Mouse (Mus musculus): Measurements from ENCODE around the gene Bmpr2. TPM values are rescaled to one million over a fixed set of nuclear protein-coding genes. Genes with fewer than 3 reads are reported as not detected.

The Bmpr2 gene
- polyA plus RNA-seq, 1 experiment from 2014 or later, result 14.2 TPM

GRCm38 (mm10) chr1:59826583-59826982, 63.4 kb downstream of the Bmpr2 start:
- Histone ChIP-seq H3K27ac (ENCODE audit: low read depth, low read length) (no peak overlapping the region), H3K9me3 (ENCODE audit: control insufficient read depth, low read length) (no peaks in the 10 kb centered on the region), H3K27me3 (ENCODE audit: control insufficient read depth, insufficient read depth, low read length) (no peaks in the 10 kb centered on the region), H3K4me1 (ENCODE audit: control insufficient read depth, insufficient read depth, low read length) (no peaks in the 10 kb centered on the region), H3K36me3 (ENCODE audit: control insufficient read depth, insufficient read depth, low read length) (peaks cover 7% of the 10 kb centered on the region; the same call in 1 of the 2 replicates), H3K4me2 (replicated peaks; ENCODE audit: low read depth, low read length) (no peak overlapping the region), H3K9ac (ENCODE audit: low read depth, low read length) (no peak overlapping the region), H3K4me3 (ENCODE audit: low read length) (no peak overlapping the region)
- 90% methylated on average over 8 of the region's 8 CpGs for WGBS
- no peak for ATAC-seq (ENCODE audit: low FRiP score, low TSS enrichment)

DNA sequence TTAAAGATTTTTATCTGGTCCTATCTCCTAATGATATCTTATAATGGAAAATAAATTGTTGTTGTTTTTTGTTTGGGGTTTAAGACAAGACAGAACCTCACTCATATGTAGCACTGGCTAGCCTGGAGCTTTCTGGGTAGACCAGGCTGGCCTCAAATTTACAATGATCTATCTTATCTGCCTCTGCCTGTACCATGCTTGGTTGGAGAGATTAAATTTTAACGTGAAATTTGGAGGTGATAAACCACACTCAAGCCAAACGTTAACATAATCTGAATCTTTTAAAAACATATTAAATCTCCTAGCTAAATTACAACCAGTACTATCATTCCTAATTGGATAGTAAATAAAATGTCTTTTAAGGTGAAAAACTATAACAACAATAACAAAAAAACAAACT, 66.2 kb downstream of the Bmpr2 start:
- H3K4me2 ChIP-seq (replicated peaks; ENCODE audit: low read depth, low read length), result no peak overlapping the region
- no peak overlapping the region for H3K4me3 ChIP-seq (ENCODE audit: low read length)
- H3K9me3 ChIP-seq (ENCODE audit: control insufficient read depth, low read length), result no peaks in the 10 kb centered on the region
- 0 out of 2 replicates have a peak, but pooled peaks cover 5% of the 10 kb centered on the region for H3K36me3 ChIP-seq (ENCODE audit: control insufficient read depth, insufficient read depth, low read length)
- H3K27me3 ChIP-seq (ENCODE audit: control insufficient read depth, insufficient read depth, low read length), result no peaks in the 10 kb centered on the region
- 73% methylated on average over 2 of the region's 2 CpGs for WGBS
- H3K9ac ChIP-seq (ENCODE audit: low read depth, low read length), result no peak overlapping the region
- H3K27ac ChIP-seq (ENCODE audit: low read depth, low read length), result no peak overlapping the region
- peaks cover 10% of the 10 kb centered on the region; the same call in 1 of the 2 replicates for H3K4me1 ChIP-seq (ENCODE audit: control insufficient read depth, insufficient read depth, low read length)
- ATAC-seq (ENCODE audit: low FRiP score, low TSS enrichment), result no peak

GRCm38 (mm10) chr1:59830194-59830593, 67.0 kb downstream of the Bmpr2 start:
- no peak for ATAC-seq (ENCODE audit: low FRiP score, low TSS enrichment)
- Histone ChIP-seq H3K27me3 (ENCODE audit: control insufficient read depth, insufficient read depth, low read length) (no peaks in the 10 kb centered on the region), H3K4me2 (replicated peaks; ENCODE audit: low read depth, low read length) (no peak overlapping the region), H3K36me3 (ENCODE audit: control insufficient read depth, insufficient read depth, low read length) (0 out of 2 replicates have a peak, but pooled peaks cover 5% of the 10 kb centered on the region), H3K27ac (ENCODE audit: low read depth, low read length) (no peak overlapping the region), H3K9me3 (ENCODE audit: control insufficient read depth, low read length) (no peaks in the 10 kb centered on the region), H3K4me3 (ENCODE audit: low read length) (no peak overlapping the region), H3K4me1 (ENCODE audit: control insufficient read depth, insufficient read depth, low read length) (peaks cover 10% of the 10 kb centered on the region; the same call in 1 of the 2 replicates), H3K9ac (ENCODE audit: low read depth, low read length) (no peak overlapping the region)
- 69% methylated on average over 6 of the region's 6 CpGs for WGBS

DNA sequence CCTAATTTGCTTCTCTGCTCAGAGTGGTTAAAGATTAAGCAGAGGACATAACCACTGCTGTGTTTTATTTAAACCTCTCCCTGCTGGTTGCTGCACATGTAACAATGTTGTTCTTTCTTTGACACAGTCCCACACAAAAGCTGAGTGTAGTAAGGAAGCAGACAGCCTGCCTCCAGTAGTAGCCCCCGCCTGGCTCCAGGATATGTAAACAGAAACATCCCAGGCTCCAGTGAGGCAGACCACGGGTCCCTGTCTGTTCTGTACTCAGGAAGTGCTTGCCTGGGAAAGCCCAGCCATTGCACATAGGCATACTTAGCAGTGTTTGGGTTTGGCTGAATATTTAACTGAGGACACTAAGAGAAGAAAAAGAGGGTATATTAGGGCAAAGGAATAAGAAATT, 70.5 kb downstream of the Bmpr2 start:
- Histone ChIP-seq H3K9me3 (ENCODE audit: control insufficient read depth, low read length) (no peaks in the 10 kb centered on the region), H3K27me3 (ENCODE audit: control insufficient read depth, insufficient read depth, low read length) (no peaks in the 10 kb centered on the region), H3K27ac (ENCODE audit: low read depth, low read length) (peak overlapping the region; percentile 37; the same call in 1 of the 2 replicates), H3K9ac (ENCODE audit: low read depth, low read length) (no peak overlapping the region), H3K4me3 (ENCODE audit: low read length) (no peak overlapping the region), H3K4me2 (replicated peaks; ENCODE audit: low read depth, low read length) (no peak overlapping the region), H3K36me3 (ENCODE audit: control insufficient read depth, insufficient read depth, low read length) (no peaks in the 10 kb centered on the region), H3K4me1 (ENCODE audit: control insufficient read depth, insufficient read depth, low read length) (peaks cover 10% of the 10 kb centered on the region; the same call in 1 of the 2 replicates)
- WGBS, result 4% methylated on average over 2 of the region's 2 CpGs
- ATAC-seq (ENCODE audit: low FRiP score, low TSS enrichment), result peak; percentile 78; the same call in 1 of the 2 replicates

DNA sequence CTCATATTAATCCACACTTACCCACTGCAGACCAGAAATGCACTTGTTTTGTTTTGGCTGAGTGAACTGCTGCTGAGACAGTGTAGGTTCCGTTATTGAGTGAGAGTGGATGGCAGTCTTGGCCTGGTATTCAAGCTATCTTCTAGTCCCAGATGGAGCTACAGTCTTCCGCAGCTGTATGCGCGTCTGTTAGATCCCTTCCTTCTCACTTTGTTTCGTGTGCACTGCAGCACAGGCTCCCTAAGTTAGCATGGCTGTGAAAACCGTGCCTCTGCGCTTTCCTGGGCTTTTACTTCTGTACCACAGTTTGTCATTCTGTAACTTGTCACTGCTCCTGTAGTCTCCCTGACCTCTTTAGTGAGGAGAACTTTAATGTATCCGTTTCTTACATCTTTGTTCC, 85.1 kb downstream of the Bmpr2 start:
- Histone ChIP-seq H3K4me2 (replicated peaks; ENCODE audit: low read depth, low read length) (no peak overlapping the region), H3K27ac (ENCODE audit: low read depth, low read length) (no peak overlapping the region), H3K36me3 (ENCODE audit: control insufficient read depth, insufficient read depth, low read length) (peaks cover 39% of the 10 kb centered on the region), H3K4me1 (ENCODE audit: control insufficient read depth, insufficient read depth, low read length) (no peaks in the 10 kb centered on the region), H3K9ac (ENCODE audit: low read depth, low read length) (no peak overlapping the region), H3K9me3 (ENCODE audit: control insufficient read depth, low read length) (no peaks in the 10 kb centered on the region), H3K4me3 (ENCODE audit: low read length) (no peak overlapping the region), H3K27me3 (ENCODE audit: control insufficient read depth, insufficient read depth, low read length) (no peaks in the 10 kb centered on the region)
- ATAC-seq (ENCODE audit: low FRiP score, low TSS enrichment), result no peak
- 88% methylated on average over 8 of the region's 8 CpGs for WGBS

DNA sequence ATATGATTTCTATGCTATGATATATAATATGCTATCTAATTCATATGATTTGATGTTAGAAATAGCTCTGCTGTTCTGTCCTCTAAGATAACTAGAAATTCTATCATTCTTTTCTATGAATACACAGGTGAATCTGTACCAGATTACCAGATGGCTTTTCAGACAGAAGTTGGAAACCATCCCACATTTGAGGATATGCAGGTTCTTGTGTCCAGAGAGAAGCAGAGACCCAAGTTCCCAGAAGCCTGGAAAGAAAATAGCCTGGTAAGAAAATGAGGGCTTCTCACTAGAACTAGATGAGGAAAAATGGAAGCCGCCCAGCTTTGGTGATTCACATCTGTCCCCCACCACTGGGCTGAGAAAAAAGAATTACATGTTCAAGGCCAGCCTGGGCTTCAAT, 95.8 kb downstream of the Bmpr2 start:
- Histone ChIP-seq H3K4me1 (ENCODE audit: control insufficient read depth, insufficient read depth, low read length) (no peaks in the 10 kb centered on the region), H3K27me3 (ENCODE audit: control insufficient read depth, insufficient read depth, low read length) (no peaks in the 10 kb centered on the region), H3K36me3 (ENCODE audit: control insufficient read depth, insufficient read depth, low read length) (peaks cover 41% of the 10 kb centered on the region), H3K27ac (ENCODE audit: low read depth, low read length) (no peak overlapping the region), H3K9me3 (ENCODE audit: control insufficient read depth, low read length) (no peaks in the 10 kb centered on the region), H3K4me2 (replicated peaks; ENCODE audit: low read depth, low read length) (no peak overlapping the region), H3K9ac (ENCODE audit: low read depth, low read length) (no peak overlapping the region), H3K4me3 (ENCODE audit: low read length) (no peak overlapping the region)
- no peak for ATAC-seq (ENCODE audit: low FRiP score, low TSS enrichment)
- 96% methylated on average over 1 of the region's 1 CpGs for WGBS

- H3K27me3 ChIP-seq (ENCODE audit: control insufficient read depth, insufficient read depth, low read length), result no peaks in the 10 kb centered on the region
- H3K27ac ChIP-seq (ENCODE audit: low read depth, low read length), result no peak overlapping the region
- H3K9me3 ChIP-seq (ENCODE audit: control insufficient read depth, low read length), result no peaks in the 10 kb centered on the region
- no peak overlapping the region for H3K4me2 ChIP-seq (replicated peaks; ENCODE audit: low read depth, low read length)
- 82% methylated on average over 1 of the region's 1 CpGs for WGBS
- peaks cover 44% of the 10 kb centered on the region for H3K36me3 ChIP-seq (ENCODE audit: control insufficient read depth, insufficient read depth, low read length)
- H3K9ac ChIP-seq (ENCODE audit: low read depth, low read length), result no peak overlapping the region
- ATAC-seq (ENCODE audit: low FRiP score, low TSS enrichment), result no peak
- H3K4me1 ChIP-seq (ENCODE audit: control insufficient read depth, insufficient read depth, low read length), result no peaks in the 10 kb centered on the region
- no peak overlapping the region for H3K4me3 ChIP-seq (ENCODE audit: low read length)
Measured at GRCm38 (mm10) chr1:59862144-59862543, 98.9 kb downstream of the Bmpr2 start.

DNA sequence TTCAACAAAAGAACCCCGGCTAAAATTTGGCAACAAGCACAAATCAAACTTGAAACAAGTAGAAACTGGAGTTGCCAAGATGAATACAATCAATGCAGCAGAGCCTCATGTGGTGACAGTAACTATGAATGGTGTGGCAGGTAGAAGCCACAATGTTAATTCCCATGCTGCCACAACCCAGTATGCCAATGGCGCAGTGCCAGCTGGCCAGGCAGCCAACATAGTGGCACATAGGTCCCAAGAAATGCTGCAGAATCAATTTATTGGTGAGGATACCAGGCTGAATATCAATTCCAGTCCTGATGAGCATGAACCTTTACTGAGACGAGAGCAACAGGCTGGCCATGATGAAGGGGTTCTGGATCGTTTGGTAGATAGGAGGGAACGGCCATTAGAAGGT, 104.8 kb downstream of the Bmpr2 start:
- Histone ChIP-seq H3K9ac (ENCODE audit: low read depth, low read length) (no peak overlapping the region), H3K27me3 (ENCODE audit: control insufficient read depth, insufficient read depth, low read length) (no peaks in the 10 kb centered on the region), H3K4me3 (ENCODE audit: low read length) (no peak overlapping the region), H3K4me1 (ENCODE audit: control insufficient read depth, insufficient read depth, low read length) (no peaks in the 10 kb centered on the region), H3K27ac (ENCODE audit: low read depth, low read length) (no peak overlapping the region), H3K4me2 (replicated peaks; ENCODE audit: low read depth, low read length) (no peak overlapping the region), H3K36me3 (ENCODE audit: control insufficient read depth, insufficient read depth, low read length) (peaks cover 53% of the 10 kb centered on the region), H3K9me3 (ENCODE audit: control insufficient read depth, low read length) (no peaks in the 10 kb centered on the region)
- no peak for ATAC-seq (ENCODE audit: low FRiP score, low TSS enrichment)
- WGBS, result 86% methylated on average over 5 of the region's 5 CpGs

DNA sequence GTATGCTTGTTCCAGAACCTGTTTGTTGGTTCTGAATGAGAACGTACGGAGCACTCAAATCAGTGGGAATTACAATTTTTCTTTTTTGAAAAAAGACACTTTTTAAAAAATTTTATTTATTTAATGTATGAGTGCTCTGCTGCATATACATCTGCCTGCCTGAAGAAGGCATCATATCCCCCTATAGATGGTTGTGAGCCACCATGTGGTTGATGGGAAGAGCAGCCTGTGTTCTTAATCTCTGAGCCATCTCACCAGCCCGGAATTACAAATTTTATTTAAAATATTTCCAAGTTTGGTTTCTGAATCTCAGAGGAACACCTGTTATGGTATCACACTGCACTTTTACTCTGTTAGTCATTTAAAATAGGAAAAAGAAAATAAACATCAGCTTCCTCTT, 110.8 kb downstream of the Bmpr2 start:
- no peaks in the 10 kb centered on the region for H3K27me3 ChIP-seq (ENCODE audit: control insufficient read depth, insufficient read depth, low read length)
- whole genome bisulfite sequencing, result 90% methylated on average over 3 of the region's 3 CpGs
- H3K4me3 ChIP-seq (ENCODE audit: low read length), result no peak overlapping the region
- no peaks in the 10 kb centered on the region for H3K4me1 ChIP-seq (ENCODE audit: control insufficient read depth, insufficient read depth, low read length)
- no peak overlapping the region for H3K27ac ChIP-seq (ENCODE audit: low read depth, low read length)
- H3K9ac ChIP-seq (ENCODE audit: low read depth, low read length), result no peak overlapping the region
- no peak for ATAC-seq (ENCODE audit: low FRiP score, low TSS enrichment)
- H3K36me3 ChIP-seq (ENCODE audit: control insufficient read depth, insufficient read depth, low read length), result peaks cover 23% of the 10 kb centered on the region
- no peaks in the 10 kb centered on the region for H3K9me3 ChIP-seq (ENCODE audit: control insufficient read depth, low read length)
- H3K4me2 ChIP-seq (replicated peaks; ENCODE audit: low read depth, low read length), result no peak overlapping the region
